ENCODE assay signal across 8 mouse cellular contexts in the genomic region with DNA sequence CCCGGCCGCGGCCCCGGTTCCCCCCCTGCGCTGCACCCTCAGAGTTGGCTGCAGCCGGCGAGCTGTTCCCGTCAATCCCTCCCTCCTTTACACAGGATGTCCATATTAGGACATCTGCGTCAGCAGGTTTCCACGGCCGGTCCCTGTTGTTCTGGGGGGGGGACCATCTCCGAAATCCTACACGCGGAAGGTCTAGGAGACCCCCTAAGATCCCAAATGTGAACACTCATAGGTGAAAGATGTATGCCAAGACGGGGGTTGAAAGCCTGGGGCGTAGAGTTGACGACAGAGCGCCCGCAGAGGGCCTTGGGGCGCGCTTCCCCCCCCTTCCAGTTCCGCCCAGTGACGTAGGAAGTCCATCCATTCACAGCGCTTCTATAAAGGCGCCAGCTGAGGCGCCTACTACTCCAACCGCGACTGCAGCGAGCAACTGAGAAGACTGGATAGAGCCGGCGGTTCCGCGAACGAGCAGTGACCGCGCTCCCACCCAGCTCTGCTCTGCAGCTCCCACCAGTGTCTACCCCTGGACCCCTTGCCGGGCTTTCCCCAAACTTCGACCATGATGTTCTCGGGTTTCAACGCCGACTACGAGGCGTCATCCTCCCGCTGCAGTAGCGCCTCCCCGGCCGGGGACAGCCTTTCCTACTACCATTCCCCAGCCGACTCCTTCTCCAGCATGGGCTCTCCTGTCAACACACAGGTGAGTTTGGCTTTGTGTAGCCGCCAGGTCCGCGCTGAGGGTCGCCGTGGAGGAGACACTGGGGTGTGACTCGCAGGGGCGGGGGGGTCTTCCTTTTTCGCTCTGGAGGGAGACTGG. TPM values are rescaled to one million over a fixed set of nuclear protein-coding genes. Genes with fewer than 3 reads are reported as not detected.
DNase-seq lines count a peak whose midpoint lies in the region; ATAC-seq lines count a peak whose summit lies in the region.

Gene Fos (plus strand): TSS at position 410 of the 817 bp plus-strand sequence.

- H3K4me3 ChIP-seq in hindbrain, embryonic 12.5 days = peak within 1 kb of the TSS; percentile 52

- under 1% methylated on average over 56 of the region's 56 CpGs for WGBS in hindbrain, embryonic 12.5 days

- peak within 1 kb of the TSS; percentile 100 for H3K4me2 ChIP-seq in hindbrain, embryonic 12.5 days (replicated peaks)

- ATAC-seq in hindbrain, embryonic 12.5 days (ENCODE audit: low FRiP score) = peak; percentile 91

- H3K27ac ChIP-seq in hindbrain, embryonic 12.5 days = peak within 1 kb of the TSS; percentile 49; the same call in 1 of the 2 replicates

- peak; percentile 98 for DNase-seq in Muller cell, postnatal 12 days (ENCODE audit: inconsistent ontology term)
- peak; percentile 87 for DNase-seq in cerebellum, adult 9-11 months
- peak; percentile 76 to 84 for DNase-seq in frontal cortex, postnatal 10 days (ENCODE audit: low spot score in 2 of 2)
- peak; percentile 89 to 93 for DNase-seq in layer of hippocampus, postnatal 14 days (ENCODE audit: low spot score in 2 of 2)
- peak; percentile 92 for DNase-seq in lung, postnatal 14 days
- peak; percentile 85 for DNase-seq in ovary, postnatal 36 days (ENCODE audit: low spot score)
- peak; percentile 85 for DNase-seq in thymus, postnatal 25 days

- H3K27me3 ChIP-seq in hindbrain, embryonic 12.5 days = peaks cover 34% of the 10 kb centered on the region

- H3K4me1 ChIP-seq in hindbrain, embryonic 12.5 days = peaks cover 38% of the 10 kb centered on the region

- no peaks in the 10 kb centered on the region for H3K36me3 ChIP-seq in hindbrain, embryonic 12.5 days

- peak within 1 kb of the TSS; percentile 57 for H3K9ac ChIP-seq in hindbrain, embryonic 12.5 days

- no peaks in the 10 kb centered on the region for H3K9me3 ChIP-seq in hindbrain, embryonic 12.5 days (replicated peaks)

RNA-seq across cellular contexts. Expression of gene Fos, which starts in this region (rescaled TPM):
- polyA plus RNA-seq in hindbrain, embryonic 12.5 days (2016; fragmentation: Nextera tagmentation; extraction: Ambion mirVana) = 2.4 and 2.7 TPM in 2 replicates
- 10 to 100 TPM; 12.9 to 16.5 TPM for total RNA-seq in layer of hippocampus, postnatal 14 days (2021)

Comparison
In these comparisons a context has a peak if more than half of its experiments do, and no peak if none do; other contexts are left out.
1. Peak in every context shown above with its lines: DNase-seq, ATAC-seq, H3K4me3 ChIP-seq and H3K27ac ChIP-seq.